Mouse (Mus musculus) adrenal gland (tissue): ENCODE results near the gene Mctp2.

Experiments
- intact Hi-C: fragments of 180-260 bp; cut with DNase I; formaldehyde crosslinking; loops from one replicate; pipeline ENCODE4 v1.15.1; 2025

The Mctp2 gene

DNA sequence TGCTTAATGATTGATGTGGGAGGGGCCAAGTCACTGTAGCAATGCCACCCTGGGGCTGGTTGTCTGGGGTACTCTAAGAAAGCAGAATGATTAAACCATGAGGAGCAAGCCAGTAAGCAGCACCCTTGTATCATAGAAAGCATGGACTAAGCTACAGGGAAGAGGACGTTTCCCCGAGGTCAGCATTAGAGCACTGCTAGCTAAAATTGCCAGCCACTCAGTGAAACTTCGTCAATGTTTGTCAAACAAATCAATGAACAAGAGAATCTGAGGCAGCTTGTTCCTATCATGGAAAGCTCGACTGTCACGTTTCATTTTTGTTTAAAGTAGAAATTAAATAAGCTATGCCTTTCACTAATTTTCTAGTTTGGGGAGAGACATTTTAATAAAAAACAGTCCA is 124.8 kb downstream of the Mctp2 start:
- intact Hi-C loops: no loop called here

DNA sequence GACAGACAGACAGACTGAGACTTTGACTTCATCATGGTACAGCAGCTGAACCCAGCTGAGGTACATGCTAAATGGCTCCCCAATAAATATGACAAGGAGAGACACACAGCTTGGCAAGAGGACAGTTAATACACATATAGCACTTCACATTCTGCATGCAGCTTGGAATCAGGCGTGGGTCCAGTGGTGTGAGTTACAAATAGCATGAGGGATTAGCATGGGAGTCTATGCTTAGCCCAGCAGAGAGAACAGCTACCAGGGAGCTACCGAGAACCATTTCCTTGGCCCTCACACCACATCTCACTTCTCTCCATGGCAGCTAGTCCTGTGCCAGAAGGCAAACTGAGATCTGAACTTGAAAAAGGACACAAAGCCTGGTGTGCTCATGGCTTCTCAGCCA is 137.1 kb downstream of the Mctp2 start:
- intact Hi-C loops: no loop called here

GRCm38 (mm10) chr7:72165726-72166701 is 140.4 kb downstream of the Mctp2 start:
- intact Hi-C loops: no loop called here

DNA sequence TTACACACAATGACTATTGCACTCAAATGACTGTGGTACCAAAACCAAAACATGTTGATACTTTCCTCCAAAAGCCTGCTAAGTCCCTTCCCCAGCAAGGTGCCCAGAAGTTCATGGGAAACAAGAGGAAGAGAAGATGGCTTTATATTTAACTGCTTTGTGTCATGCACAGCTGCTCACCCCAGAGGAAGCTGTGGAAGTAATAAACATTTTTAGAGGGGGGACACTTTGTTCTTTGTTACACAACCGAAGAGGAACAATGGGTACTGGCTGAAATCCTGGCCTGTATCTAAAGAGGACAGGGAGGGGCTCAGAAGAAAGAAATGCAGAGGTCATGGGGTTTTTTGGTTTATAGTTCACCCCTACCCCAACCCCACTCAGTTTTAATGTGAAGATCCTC is 144.2 kb downstream of the Mctp2 start:
- intact Hi-C loops: no loop called here

GRCm38 (mm10) chr7:72159513-72160063 is 146.8 kb downstream of the Mctp2 start:
- intact Hi-C loops: no loop called here

DNA sequence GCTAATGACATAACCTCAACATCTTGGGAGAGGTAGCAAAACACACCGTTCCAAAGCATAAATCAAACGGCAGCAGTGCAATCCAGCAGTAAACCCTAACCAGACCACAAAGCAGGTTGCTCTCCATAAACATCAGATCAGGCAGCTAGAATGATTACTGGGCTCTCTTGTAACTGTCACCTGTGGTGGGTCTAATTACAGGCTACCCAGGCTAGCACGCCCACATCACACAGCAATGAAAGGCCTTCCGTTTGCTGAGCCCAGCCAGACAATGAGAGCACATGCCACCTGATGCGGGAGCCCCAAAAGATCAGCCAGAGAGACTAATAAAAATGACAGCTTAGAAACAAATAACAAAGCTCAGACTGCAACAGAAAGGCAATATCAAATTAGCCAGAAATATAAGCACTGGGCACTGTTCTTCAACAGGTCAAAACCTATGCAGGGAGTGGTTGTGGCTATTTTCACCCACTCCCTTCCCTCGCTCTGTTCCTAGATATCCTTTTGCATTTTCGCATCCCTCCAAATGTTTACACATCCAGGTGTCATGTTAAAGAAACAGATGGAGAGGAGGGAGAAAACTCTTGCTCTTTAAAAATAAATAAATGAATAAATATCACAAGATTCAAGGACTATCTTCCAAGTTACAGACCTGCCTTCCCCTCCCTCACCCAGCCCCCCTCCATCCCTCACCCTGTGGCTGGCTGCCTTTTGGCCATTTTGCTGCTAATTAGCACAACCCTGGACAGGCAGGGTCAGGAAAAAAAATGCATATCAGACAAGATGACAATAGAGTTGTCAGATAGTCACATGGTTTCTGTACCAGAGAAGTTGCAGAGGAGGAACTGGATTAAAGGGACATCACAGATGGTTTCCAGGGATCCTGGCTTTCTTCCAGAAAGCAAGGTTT is 155.4 kb downstream of the Mctp2 start:
- intact Hi-C loops: no loop called here

- intact Hi-C loops: no loop called here
These were observed 157.3 kb downstream of the Mctp2 start for GRCm38 (mm10) chr7:72149073-72149472.

GRCm38 (mm10) chr7:72146849-72147248 is 159.6 kb downstream of the Mctp2 start:
- intact Hi-C loops: no loop called here

- intact Hi-C loops: no loop called here
These were observed 160.5 kb downstream of the Mctp2 start for GRCm38 (mm10) chr7:72145726-72146520.

GRCm38 (mm10) chr7:72138701-72139100 is 167.7 kb downstream of the Mctp2 start:
- intact Hi-C loops: no loop called here

- intact Hi-C loops: no loop called here
These were observed 185.4 kb downstream of the Mctp2 start for GRCm38 (mm10) chr7:72120986-72121385.

DNA sequence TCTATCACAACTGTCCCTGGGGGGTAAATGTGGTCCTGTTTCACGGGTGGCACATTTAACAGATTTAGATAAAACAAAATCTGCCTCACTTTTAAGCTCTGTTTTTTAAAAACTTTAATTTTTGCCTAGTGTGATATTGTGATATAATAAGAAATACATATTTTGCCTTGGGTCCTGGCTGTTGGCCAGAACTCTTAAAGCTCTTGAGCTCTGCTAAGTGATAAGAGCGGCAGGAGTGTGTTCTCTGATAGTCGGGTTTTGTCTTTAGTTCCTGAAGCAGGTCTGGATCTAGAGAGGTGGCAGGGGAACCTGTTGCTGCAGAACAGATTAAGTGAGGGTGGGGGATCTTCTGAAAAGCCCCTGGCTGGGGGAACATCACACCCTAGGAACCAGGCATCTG is 186.7 kb downstream of the Mctp2 start:
- intact Hi-C loops: no loop called here

DNA sequence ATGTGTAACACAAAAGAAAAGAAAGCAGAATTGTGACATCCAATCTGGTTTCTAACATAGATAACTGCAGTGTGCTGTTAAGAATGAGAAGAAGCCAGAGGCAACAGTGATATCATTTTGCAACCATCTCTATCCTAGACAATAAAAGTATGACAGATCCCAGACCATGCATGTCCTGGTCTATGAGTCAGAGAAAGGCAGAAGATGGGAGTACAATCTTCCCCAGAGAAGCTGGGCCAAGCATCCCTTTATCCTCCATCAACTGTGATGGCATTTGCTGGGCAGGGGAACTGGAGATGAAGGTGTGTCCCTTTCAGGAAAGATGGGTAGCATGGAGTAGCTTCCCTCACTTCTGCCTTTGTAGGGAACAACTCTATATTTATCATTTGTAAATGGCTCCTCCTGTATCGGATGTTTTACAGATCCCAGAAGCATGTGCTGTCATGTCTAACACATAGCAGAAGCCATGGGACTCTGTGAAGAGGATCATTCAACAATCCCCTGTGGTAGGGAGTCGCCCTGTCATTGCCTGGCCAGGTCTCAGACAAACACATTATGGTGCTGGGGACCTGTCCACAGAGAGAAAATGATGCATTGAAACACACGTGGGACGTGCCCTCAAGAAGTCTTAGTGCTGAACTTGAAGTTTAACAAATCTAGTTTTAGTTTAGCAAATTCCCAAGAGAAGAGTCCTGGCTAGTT is 188.9 kb downstream of the Mctp2 start:
- intact Hi-C loops: no loop called here

GRCm38 (mm10) chr7:72115073-72115472 is 191.3 kb downstream of the Mctp2 start:
- intact Hi-C loops: no loop called here

GRCm38 (mm10) chr7:72110578-72110977 is 195.8 kb downstream of the Mctp2 start:
- intact Hi-C loops: no loop called here

- intact Hi-C loops: no loop called here
These were observed 197.6 kb downstream of the Mctp2 start for GRCm38 (mm10) chr7:72108639-72109399.

DNA sequence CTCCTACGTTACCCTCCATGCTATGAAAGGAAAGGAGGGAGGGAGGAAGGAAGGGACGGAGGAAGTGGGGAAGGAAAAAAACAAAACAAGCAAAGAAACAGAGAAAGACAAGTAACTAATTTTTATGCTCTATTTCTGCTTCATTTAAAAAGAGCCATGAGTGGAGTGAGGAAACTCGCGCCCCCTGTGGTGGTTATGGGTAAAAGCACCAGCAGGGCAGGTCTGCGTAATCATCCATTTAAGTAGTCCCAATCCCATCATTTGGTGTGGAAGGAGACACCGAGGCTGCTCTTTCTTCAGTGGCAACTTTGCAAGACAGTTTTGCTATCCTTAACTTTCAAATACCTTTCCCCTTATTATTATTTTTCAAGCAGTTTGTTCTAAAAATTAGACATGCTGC is 202.2 kb downstream of the Mctp2 start:
- intact Hi-C loops: no loop called here

- intact Hi-C loops: no loop called here
These were observed 202.8 kb downstream of the Mctp2 start for GRCm38 (mm10) chr7:72103654-72104053.

DNA sequence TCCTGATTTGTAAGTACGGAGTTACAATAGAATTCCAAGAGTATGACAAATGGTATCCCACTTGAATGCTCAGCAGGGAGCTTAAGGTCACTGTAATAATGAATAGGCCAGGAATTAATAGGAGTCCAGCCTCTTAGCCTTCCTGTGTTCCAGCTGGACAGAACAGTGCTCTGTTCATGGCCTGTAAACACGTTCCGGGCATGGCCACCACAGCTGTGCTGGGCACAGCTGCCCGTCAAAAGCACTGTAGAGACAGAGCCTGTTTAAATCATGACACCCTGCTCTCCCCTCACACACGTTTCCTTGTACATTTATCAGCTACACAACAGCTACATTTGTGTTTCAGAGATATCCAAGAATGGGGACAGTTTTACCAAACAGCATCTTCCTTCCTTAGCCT is 205.7 kb downstream of the Mctp2 start:
- intact Hi-C loops: no loop called here

DNA sequence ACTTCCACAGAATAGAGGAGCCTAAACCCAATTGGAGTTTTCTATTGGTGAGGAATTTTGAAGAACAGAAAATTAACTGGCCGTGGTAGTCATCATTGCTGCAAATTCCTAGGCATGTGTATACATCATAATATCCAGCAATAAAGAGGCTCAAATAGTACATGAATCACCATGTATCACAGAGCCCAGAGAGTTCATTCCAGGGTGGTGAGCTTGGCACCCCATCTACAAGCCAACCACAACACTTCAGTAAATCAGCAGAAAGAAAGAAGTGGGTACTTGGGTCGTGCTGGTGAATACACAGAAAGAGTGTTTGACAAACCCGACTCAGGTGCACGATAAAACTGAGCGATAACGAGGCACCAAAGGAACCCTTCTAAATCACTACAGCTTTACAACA is 207.8 kb downstream of the Mctp2 start:
- intact Hi-C loops: no loop called here
